Mouse (Mus musculus): ENCODE data around the gene Srcin1.

GRCm38 (mm10) chr11:97528282-97528808 is 47.6 kb downstream of the Srcin1 start:
- TF ChIP-seq CTCF (IDR thresholded peaks at IDR 0.05; ENCODE audit: insufficient read depth, low read length) (no peak), POLR2A (IDR thresholded peaks at IDR 0.05; ENCODE audit: borderline replicate concordance, extremely low read depth, low read depth, low read length) (no peak)

Measured in lung, adult 2 months (tissue).